Mouse (Mus musculus) CD4-positive, CD25-positive, alpha-beta regulatory T cell, adult 4 months (primary cell): ENCODE results near the gene Lman1l. TPM values are rescaled to one million over a fixed set of nuclear protein-coding genes. Genes with fewer than 3 reads are reported as not detected.

ENCODE experiments used
- ATAC-seq: one replicate; pipeline ENCODE4 v1.8.0; 2017
- polyA plus RNA-seq, 2 experiments: library from polyadenylated mRNA; unstranded; fragments of 100-300 nt; shearing (Covaris generic); gene quantifications; one replicate each; pipeline ENCODE4 v1.2.1; 2017

Lman1l gene
- polyA plus RNA-seq, 2 experiments from 2014 or later, result 0.79 to 1.4 TPM

DNA sequence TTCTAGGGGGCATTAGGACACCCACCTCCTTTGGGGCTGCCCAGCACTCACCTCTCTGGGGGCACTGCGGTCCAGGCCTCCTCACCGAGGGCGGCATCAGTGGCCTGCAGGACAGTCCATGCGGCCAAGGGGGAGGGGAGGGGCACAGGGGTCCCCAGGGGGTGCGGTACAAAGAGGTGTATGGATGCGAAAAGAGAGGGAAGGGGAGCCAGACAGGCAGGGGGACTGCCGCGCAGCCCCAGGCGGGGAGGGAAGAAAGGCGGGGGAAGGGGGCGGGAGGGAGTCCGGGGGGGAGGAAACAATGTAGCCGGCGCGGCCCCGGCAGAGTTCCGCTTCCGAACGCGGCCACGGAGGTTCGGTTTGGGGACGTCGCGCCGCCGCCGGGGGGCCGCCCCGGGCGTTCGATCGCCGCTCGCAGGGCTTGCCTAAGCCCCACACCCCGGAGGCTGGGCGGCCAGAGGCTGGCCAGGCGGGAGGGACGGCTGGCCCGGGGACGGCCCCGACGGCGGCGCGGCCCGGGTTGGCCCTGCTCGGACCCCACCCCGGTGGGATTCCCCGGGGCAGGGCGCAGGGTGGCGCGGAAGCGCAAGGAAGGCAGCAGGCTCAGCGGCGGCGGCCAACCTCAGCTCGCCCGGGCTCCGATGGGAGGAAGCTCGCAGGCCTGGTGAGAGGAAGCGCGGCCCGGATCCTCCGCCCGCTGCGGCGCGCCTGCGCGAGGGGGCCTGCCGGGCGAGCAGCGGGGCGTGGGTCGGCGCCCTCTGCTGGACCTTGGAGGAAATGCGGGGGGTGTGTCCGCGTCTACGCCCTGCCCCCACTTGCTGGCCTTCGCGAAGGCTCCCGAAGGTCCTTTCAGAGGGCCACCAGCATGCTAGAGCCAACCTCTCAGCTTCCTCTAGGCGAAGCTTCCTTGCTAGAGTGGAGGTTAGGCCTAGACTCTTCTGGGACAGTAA is 24.6 kb upstream of the Lman1l start:
- ATAC-seq, result peak; percentile 56

DNA sequence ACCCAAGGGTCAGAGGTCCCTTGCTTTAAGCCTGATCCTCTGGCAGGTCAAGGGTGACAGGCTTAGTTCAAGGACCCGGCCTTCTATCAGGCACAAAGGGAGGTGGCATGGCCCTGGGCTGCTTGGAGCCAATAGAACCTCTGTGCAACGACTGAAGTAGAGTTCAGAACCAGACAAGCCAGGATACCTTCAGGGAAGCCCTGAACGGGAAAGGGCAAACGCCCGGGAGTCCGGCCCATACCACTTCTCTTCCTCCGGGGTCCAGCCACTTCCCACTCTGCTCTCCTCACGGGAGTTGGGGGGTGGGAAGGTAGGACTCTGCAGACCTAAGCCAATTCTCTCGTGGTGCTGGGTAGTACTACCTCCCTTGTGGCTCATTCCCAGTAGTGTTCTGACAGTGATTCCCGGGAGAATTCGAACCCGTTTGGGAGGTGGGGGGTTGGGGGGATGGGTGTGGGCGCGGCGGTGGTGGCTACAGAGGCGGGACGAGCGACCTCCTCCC is 23.9 kb upstream of the Lman1l start:
- ATAC-seq, result no peak

DNA sequence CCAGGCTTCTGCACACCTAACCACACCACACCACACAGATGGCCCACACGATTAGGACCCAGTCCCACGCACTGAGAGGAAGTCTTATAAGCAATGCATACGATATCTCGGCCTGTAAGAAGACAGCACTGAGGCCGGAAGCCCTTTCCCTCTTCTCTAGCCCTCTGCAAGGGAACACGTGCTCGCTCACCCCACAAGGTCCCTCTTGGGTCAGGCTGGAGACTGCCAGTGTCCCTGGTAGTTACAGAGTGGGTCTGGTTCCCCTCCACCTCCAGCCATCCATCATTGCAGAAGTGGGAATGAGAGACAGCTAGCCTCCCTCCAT is 23.2 kb upstream of the Lman1l start:
- ATAC-seq, result no peak

DNA sequence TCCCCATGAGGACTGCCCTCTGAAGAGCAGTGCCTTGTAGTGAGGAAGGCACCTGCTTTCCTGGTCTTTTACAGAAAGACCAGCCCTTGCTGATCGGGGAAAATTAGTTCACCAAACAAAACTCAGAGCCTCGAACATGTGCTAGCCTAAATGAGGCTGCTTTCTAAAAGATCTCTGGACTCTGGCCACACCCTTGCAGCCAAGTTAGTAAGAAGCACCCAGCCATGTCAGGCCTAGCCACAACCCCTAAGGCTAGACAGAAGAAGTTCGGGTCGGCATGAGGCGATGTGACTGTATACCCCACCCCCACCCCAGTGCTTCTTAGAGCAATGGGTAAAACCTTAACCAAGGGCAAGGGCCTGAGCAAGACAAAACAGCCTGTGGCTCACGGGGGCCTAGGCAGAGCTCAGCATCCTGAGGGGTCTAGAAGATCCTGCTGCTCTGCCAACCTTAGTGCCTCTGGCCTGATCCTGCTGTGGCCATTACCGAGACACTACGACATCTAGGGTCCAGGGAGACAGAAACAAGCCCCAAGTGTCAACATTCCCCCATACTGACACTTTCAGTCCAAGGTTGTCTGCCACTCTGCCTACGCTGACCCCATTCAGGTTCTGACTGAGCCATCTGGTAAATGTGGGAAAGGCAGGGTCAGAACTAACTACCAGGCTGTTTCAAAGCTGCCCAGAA is 22.7 kb upstream of the Lman1l start:
- no peak for ATAC-seq

DNA sequence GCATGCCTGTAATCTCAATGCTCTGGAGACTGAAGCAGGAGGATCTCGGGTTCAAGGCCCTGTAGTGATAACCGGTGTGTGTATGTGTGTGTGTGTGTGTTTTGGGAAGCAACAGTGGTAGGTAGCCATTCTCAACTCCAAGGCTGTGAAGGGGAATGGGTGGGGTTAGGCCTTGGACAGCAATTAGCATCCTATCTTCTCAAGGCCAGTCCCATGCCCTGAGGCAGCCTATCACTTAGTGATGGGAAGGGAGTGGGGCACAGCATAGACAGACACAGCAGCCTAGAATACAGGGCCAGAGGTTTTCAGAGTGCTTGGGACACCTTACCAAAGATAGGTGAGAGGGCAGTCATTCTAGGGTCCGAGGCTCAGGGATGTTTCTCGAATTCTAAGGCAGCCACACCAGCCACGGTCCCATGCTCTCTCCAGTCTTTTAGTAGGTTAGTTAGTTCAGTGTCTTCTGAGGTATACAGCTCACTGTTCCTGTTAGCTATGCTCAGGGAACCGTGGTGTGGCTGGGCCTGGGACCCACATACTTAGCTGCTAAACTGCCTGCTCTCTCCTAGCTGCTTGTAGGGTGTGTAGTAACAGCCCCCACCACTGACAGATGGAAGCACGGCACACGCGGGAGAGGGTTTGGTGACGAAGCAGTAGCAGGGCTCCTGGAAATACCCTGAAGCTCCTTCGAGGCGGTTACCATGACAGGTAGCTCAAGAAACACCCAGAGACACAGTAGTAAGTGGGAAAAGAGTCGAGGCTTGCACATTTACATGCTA is 21.4 kb upstream of the Lman1l start:
- ATAC-seq, result no peak

DNA sequence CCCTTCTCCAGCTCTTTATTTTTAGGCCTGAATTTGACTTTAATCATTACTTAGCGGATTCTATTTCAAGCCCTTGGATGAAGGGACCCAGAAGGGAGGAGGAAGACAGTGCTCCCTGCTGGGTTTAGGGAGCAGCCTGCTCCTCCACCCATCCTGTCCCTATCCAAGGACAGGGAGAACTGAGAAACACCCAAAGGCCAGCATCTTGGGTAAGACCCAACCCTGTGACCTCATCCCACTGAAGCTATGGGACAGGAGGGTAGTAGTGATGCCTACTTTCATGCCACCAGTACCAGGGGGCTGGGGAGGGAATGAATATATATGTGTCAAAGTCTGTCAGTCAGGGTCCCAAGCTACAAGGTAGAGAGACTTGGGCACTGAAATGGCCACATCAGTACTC is 20.4 kb upstream of the Lman1l start:
- ATAC-seq, result no peak

DNA sequence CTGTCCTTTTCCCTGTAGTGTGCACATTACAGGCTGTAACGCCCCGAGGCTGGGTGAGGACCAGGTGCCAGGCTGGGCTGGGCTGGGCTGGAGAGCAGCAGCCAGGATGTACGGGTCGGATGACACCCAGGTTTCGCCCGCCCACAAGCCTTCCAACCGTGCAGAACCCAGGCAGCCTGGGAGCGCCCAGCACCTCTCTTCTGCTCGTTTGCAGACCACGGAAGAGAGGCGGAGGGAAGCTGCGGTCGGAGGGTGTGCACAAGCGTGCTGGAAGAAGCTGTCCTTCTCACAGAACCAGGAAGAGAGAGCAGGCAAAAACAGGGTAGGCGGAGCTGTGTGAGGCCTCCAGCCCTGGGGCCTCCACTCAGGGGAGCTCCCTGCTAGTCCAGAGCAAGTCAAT is 19.8 kb upstream of the Lman1l start:
- ATAC-seq, result peak; percentile 83

DNA sequence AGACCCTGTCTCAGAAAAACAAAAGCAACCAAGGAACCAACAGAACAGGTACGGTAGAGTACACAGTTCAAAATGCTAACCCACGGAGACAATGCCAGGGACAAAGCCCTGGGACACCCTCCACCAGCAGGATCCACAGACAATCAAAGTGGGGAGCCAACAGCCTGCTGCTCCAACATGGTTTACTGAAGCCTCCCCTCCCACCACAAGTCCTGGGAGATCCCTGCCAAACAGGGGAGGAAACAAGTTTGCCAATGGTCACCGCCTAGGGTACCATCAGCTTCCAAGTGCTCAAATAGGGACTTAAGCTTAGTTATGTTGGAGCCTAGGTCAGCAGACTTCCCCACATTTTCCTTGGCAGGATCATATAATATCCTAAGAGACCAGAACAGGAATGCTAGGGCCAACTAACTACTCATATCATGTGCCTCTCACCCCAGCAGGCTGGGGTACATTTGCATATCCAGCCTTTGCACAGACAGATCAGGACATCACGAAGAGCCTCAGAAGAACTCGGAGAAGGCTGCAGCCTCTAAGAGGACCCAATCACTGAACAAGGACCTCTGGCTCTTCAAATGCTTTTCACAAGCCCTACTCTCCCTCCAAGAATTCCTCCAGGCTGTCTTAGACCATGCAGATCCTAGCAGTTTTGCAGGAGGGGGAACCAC is 19.2 kb upstream of the Lman1l start:
- no peak for ATAC-seq

DNA sequence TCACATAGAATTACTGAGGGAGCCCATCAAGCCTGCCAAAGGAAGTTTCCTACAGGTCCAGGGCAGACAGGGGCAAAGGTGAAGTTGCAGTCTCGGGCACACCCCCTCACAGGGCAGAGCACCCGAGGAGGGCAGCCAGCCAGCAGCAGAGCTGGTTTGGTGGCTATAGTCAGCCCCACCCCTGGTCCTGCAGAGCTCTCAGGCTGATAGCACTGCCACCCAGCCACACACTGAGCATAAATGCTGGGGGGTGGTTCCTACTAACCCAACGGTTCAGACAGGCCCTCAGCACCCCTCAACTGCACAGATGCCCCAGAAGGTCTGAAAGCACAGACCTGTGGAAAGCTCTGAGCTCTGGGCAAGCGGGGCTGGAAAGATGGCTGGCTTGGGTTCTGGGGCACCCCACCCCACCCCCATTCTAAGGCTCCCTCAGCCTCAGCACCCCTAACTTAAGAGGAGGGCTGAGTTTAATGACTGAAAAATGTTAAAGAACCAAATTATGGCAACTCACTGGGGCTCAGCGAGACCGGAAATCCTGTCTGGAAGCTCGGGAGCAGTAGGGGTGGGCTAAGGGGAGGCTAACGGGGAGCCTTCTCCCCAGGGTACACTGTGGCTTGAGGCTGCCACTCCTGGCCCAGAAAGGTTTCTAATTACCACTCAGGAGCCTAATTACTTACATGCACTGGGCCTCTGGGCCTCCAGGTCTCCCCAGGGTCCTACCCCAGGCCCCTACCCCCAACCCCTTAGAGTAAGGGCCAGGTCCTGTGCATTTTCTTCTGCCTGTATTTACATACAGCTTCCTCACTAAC is 18.3 kb upstream of the Lman1l start:
- ATAC-seq, result no peak

DNA sequence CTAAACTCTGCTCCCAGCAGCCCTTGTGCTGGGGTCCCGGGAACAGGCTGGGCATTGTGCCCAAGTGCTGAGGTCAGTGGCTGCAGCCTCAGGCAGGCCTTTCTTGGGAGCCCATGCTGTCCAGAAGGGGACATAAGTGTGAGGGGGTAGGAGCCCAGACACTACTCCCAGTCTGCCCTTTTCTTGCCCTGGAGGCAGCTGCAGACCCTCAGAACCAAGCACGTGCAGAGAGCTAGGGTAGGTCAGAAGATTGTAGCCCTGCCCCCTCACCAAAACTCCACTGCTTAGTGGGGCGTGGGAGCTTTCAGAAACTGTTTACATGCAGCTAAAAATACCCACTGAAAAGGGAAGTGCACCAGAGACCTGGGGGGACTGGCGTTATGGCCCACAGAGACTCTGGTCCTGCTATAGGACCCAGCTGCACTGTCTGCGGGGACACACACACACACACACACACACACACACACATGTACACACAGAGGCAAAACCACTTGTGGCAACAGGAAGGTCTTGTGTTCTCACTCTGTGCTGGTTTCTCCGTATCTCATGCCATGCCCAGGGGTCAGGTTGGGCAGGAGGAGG is 17.3 kb upstream of the Lman1l start:
- no peak for ATAC-seq

DNA sequence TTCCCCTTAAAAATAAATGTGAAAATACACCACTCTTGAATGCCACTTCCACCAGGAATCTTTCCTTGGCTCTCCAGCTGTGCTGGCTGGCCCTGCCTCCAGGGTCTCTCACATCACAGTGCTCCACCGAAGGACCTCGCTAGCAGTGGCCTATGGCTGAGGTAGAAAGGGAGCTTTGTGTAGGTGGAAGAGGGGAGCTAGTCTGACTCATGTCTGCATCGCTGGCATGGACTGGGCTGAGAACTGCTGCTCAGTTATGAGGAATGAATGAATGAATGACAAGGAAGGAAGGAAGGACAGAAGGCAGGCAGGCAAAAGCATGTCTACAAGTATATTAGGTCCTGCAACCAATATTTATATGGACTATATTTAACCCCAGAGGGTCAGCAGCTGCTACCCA is 16.7 kb upstream of the Lman1l start:
- no peak for ATAC-seq

DNA sequence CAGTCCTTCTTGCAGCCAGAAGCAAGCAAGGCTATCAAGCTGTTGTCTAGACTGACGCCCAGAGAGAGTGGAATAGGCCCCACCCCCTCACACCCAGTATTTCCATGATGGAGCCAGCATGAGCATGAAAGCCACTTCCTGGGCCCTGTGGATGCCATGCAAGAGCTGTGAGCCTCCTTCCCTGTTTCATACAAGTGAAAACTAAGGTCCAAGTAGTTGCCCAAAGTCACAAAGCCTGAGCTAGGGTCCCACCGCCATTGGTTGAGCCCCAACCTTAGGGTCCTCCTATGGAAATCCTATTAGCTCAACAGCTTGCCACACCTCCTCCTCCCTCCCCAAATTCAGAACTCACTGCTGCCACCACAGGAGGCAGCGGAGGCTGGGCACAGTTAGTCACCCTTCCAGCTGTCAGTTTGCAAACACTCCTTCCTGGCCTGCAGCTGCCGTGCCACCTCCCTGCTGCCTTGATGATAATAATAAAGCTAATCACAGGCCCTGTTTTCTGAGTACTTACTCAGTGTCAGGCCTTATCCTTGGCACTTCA is 13.0 kb upstream of the Lman1l start:
- peak; percentile 69 for ATAC-seq

DNA sequence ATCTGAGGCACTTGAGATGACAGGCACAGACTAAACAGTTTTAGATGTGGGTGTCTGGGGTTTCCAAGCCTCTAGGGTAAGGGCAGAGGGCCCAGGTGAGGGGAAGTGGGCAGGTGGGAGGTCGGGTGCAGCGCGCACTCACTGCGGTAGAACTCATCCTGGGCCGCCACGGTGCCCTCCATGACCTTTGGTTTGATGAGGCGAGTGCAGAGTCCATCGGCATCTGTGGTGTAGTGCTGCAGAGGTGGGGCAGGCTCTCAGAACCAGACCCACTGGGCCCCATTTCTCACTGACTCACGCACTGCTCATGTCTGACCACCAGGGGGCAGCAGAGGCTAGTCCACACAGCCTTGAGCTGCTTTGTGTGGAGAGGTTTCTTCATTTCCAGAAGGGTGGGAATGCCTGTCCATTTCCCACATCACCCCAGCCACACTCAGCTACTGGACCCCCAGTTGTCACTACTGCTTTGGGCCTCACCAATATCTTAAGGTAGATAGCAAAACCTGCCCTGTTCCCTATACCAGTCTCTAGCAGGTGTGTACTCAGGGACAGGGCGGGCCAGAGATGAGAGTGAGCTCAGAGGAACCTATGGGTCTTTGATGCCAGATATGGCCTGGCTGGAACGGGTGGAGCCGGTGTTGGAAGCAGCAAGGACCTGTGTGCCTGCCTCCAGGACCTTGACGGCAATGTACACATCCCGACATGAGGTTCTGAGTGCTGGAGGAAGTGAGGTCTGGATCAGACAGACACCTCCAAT is 8.7 kb upstream of the Lman1l start:
- peak; percentile 45 for ATAC-seq

DNA sequence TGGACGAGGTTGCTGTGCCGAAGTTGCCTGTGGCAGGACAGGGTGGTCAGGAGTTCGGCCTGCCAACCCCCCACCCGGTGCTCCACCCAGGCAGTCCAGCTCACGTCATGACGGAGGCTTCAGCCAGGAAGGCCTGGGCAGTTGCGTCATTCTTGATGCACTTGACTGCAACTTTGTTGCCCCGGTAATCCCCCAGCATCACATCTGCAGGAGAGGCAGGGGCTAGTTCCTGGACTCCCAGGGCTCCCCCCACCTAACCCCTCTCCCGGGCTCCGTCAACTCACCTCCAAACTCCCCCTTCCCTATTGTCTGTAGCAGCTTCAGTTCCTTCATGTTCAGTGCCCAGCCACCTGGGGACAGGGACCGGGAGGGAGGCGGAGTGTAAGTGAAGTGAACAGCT is 8.1 kb upstream of the Lman1l start:
- no peak for ATAC-seq

DNA sequence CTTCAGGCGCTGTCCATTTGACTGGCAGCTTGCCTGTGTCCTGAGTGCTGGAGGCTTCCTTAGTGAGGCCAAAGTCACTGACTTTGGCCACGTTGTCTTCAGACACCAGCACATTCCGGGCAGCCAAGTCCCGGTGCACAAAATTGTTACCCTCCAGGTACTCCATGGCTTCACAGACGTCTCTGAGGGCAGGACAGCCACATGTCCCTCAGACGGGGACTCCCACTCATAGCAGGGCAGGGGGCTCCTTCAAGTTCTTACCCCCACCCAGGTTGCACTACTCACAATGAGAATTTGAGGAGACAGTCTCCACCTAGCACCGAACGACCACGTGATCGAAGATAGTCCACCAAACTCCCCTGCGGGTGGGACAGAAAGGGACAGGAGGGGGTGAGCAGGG is 7.3 kb upstream of the Lman1l start:
- no peak for ATAC-seq

DNA sequence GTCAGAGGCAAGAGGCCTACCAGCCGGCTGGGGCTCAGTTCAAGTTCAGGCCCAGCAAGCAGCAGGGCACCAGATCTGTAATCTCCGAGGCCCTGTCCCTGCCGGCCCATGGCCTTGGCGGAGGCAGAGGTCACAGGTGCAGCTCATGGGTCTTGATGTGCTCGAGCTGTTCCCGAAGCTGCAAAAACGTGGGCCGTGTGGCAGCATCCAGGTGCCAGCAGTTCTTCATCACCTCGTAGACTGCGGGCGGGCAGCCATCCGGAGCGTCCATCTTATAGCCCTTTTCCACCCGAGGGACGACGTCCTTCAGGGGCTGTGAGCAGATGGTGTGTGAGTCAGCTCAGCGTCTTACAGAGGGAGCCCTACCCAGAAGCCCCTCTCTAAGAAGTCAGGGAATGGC is 6.6 kb upstream of the Lman1l start:
- no peak for ATAC-seq

DNA sequence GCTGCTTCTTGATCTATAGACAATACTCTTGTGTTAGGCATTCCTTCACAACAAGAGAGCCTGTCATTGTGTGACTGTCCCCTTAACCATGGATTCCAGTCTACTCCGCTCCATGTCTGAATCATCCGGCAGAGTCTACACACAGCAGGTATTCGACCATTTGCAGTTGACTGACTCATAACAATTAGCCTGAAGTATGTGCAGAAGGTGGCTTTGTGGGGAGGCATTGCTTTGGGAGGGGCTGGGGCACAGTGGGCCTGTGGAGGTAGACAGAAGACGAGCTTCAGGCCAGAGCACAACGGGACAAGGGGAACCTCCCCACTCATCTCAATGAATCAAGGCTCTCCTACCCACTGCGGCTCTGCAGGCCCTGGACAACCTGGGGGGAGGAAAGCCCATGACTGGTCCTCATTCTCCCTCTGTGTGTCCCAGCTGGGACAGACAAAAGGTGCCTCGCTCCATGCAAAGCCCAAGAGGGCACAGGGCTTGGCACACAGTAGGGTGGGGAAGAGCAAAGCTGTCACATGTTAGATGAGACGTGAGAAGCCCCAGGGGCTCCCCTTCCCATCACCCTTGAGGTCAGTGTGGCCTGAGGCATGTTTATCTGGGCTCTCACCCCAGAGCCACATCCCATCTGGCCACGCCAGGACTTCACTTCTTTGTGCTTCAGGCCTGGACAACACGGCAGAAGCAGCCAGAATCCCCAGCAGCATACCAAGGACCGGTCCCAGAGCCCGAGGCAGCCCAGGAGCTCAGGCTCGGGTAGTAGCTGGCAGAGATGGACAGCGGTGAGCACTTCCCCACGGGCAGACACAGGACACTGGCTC is 5.3 kb upstream of the Lman1l start:
- no peak for ATAC-seq

DNA sequence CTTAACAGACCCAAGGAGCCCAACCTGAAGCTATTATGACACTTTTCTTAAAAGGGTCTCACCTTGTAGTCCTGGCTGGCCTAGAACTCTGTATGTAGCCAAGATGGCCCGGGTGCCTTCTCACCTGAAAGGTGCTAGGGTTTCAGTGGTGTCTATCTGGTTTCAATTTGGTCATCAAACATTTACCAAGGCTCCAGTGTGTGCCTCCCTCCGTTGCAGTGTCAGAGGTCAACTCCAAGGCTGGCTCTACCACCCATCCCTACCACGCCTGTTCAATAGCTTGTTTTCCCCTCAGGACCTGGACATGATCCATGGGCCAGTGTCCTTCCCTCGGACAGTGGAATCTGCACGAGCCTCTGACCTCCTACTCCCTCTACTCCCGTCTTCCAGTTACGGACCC is 3.7 kb upstream of the Lman1l start:
- ATAC-seq, result no peak

DNA sequence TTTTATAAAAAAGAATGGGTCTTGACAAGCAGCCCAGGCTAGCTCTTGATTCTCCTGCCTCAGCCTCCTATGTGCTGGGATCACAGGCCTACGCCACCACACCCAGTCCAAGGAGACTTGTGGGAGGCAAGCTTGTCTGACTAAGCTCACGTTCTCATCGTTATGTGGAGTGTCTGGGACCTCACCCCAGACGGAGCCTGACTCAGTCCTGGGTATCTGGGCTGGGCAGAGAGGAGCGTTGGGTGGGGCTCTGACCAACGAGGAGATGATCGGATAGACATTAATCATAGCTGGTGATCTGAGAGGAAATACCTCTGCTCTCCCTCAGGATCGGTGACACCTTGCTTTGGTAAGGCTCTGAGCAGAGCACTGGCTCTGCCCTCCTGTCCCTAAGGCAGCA is 1.7 kb downstream of the Lman1l start:
- ATAC-seq, result no peak
